Mouse (Mus musculus) ES-Bruce4 (cell line): Measurements from ENCODE around the gene 3830406C13Rik. TPM values are rescaled to one million over a fixed set of nuclear protein-coding genes. Genes with fewer than 3 reads are reported as not detected.

ENCODE experiments used
- H3K27ac ChIP-seq: 2 replicates; pipeline ENCODE4 v1.5.1; 2012; ENCODE audit warnings: low read length, inconsistent platforms; ENCODE audit not compliant: insufficient read depth
- H3K27me3 ChIP-seq: 2 replicates; pipeline ENCODE4 v1.6.1; 2012; ENCODE audit warnings: mild to moderate bottlenecking, low read length, inconsistent platforms; ENCODE audit not compliant: control insufficient read depth, poor library complexity, insufficient read depth, severe bottlenecking
- H3K36me3 ChIP-seq: 2 replicates; pipeline ENCODE4 v1.6.1; 2012; ENCODE audit warnings: inconsistent platforms, mild to moderate bottlenecking, low read length, moderate library complexity; ENCODE audit not compliant: control insufficient read depth, poor library complexity, insufficient read depth, severe bottlenecking
- H3K4me1 ChIP-seq: one replicate; pipeline ENCODE4 v1.8.1; 2011; ENCODE audit warnings: low read length; ENCODE audit not compliant: control insufficient read depth, insufficient read depth
- H3K4me3 ChIP-seq: 2 replicates; pipeline ENCODE4 v1.5.1; 2011; ENCODE audit warnings: low read depth, mild to moderate bottlenecking, low read length
- H3K9ac ChIP-seq: 2 replicates; pipeline ENCODE4 v1.6.1; 2012; ENCODE audit warnings: low read depth, mild to moderate bottlenecking, inconsistent platforms; ENCODE audit not compliant: poor library complexity, severe bottlenecking
- H3K9me3 ChIP-seq: replicated peaks from 2 replicates; pipeline ENCODE4 v1.6.1; 2012; ENCODE audit warnings: mild to moderate bottlenecking, low read length, inconsistent platforms; ENCODE audit not compliant: control insufficient read depth, poor library complexity, insufficient read depth, severe bottlenecking
- CTCF ChIP-seq: IDR thresholded peaks from one replicate; pipeline ENCODE4 v1.8.1; 2011; ENCODE audit warnings: low read depth, low read length
- EP300 ChIP-seq: IDR thresholded peaks from 2 replicates; pipeline ENCODE4 v1.6.1; 2011; ENCODE audit warnings: low read depth, low read length; ENCODE audit not compliant: insufficient read depth
- POLR2A ChIP-seq: IDR thresholded peaks from one replicate; pipeline ENCODE4 v1.8.1; 2011; ENCODE audit warnings: low read length; ENCODE audit not compliant: insufficient read depth
- polyA plus RNA-seq: library from polyadenylated mRNA; stranded (reverse); fragments of >200 nt; gene quantifications from 2 replicates; pipeline ENCODE4 v1.2.4, GENCODE M21; 2011; ENCODE audit warnings: low read depth; ENCODE audit not compliant: missing spikeins, insufficient read depth, insufficient read length

Gene 3830406C13Rik
- polyA plus RNA-seq, 1 experiment: 13.6 TPM

DNA sequence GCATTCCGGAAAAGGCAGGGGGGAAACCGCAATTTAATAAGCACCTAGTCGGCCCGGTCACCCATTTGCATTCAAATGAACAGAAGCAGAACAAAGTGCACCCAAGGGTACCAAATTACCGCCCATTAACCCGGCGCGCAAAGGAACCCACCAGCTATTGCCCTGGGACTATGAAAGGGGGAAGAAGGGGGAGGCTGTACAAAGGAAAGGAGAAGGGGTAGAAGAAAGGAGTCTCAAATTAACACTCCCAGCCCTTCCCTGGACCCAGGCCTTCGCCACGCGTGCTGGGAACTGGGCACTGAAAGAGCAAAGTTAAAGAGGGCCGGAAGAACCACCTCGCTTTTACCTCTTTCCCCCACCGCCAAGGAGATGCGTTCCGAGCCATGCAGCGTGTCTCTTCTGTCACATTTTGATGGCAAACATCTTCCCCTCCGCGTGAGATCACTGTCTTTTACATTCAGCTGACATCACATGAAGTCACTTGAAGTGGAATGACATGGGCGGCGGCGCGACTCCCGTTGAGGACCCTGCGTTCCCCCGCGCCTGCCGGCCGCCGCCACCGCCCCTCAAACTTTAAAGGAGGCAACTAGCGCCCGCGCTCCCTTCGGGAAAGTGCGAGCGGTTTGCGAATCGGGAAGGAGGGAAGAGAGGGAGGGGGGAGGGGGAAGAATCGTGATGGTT, 61.4 kb downstream of the 3830406C13Rik start:
- H3K4me1 ChIP-seq: peaks cover 2% of the 10 kb centered on the region
- no peaks in the 10 kb centered on the region for H3K36me3 ChIP-seq
- no peaks in the 10 kb centered on the region for H3K9me3 ChIP-seq
- no peak overlapping the region for H3K27ac ChIP-seq
- peaks cover 55% of the 10 kb centered on the region for H3K27me3 ChIP-seq
- no peak overlapping the region for H3K9ac ChIP-seq
- TF ChIP-seq POLR2A: no peak
- no peak for TF ChIP-seq CTCF
- TF ChIP-seq EP300: no peak
- peak overlapping the region; percentile 42 for H3K4me3 ChIP-seq

- TF ChIP-seq POLR2A (no peak), CTCF (no peak), EP300 (no peak)
- Histone ChIP-seq H3K9me3 (no peaks in the 10 kb centered on the region), H3K9ac (no peak overlapping the region), H3K36me3 (no peaks in the 10 kb centered on the region), H3K4me1 (peaks cover 2% of the 10 kb centered on the region), H3K4me3 (peak overlapping the region; percentile 42), H3K27me3 (peaks cover 49% of the 10 kb centered on the region), H3K27ac (no peak overlapping the region)
Measured at GRCm38 (mm10) chr14:12346011-12346864, 62.3 kb downstream of the 3830406C13Rik start.

DNA sequence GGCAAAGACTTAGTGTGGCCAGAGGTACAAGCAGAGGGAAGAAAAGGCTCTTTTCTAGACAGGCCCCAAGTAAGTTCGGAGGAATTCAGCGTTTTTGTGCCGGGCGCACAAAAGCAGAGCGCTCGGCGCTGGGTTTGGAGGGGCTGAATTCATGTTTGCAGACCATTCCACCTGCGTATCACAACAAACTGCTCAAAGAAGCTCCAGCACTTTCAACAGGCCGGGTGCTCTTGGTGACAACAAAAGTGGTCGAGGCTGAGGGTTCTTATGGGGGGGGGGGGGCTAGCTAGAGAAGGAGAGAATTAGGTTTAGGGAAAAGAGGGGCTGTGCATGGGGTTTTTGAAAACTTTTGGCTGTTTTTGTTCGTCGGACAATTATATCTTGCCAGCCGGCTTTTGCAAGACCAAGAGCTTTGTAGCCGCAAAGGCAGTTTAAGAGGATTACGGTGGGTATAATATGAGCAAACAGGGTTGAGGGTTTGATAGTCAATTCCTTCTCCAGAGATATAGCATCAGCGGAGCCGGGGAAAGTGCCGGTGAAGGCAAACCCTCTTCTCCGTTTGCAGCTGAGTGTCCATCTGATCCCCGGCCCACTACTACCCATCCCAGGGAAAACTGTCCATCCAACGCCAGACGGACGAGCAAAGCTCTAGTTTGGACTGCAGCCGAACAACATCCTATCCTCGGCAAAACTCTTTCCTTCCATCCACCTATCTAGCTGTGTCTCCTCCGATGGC, 63.1 kb downstream of the 3830406C13Rik start:
- Histone ChIP-seq H3K9ac (no peak overlapping the region), H3K9me3 (no peaks in the 10 kb centered on the region), H3K4me3 (no peak overlapping the region), H3K27ac (no peak overlapping the region), H3K27me3 (peaks cover 48% of the 10 kb centered on the region), H3K4me1 (peaks cover 2% of the 10 kb centered on the region), H3K36me3 (no peaks in the 10 kb centered on the region)
- no peak for TF ChIP-seq CTCF
- TF ChIP-seq POLR2A: no peak
- no peak for TF ChIP-seq EP300

DNA sequence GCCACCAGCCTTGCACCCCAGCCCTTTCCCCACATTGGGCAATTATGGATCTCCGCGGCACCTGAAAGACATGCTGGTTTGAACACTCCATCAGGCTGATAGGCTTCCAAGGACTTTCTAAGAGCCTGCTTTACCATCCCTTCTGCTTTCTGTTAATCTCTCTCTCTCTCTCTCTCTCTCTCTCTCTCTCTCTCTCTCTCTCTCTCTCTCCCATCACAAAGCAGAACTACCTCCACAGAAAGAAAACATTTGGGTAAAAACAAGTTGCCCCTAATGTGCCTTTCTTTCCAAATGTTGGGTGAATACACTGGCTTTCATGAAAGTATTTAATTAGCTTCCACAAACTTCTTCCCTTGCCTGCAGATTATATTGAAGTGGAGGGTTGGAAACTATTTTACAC, 64.1 kb downstream of the 3830406C13Rik start, which contains the start of gene Fezf2:
Gene Fezf2, minus strand, starts transcription at position 101 of the 400 bp plus-strand sequence.
- H3K4me3 ChIP-seq: no peak within 1 kb of the TSS
- no peaks in the 10 kb centered on the region for H3K9me3 ChIP-seq
- no peak within 1 kb of the TSS for H3K27ac ChIP-seq
- H3K9ac ChIP-seq: no peak within 1 kb of the TSS
- TF ChIP-seq EP300: no peak
- no peak for TF ChIP-seq POLR2A
- TF ChIP-seq CTCF: no peak
- peaks cover 2% of the 10 kb centered on the region for H3K4me1 ChIP-seq
- H3K36me3 ChIP-seq: no peaks in the 10 kb centered on the region
- H3K27me3 ChIP-seq: peaks cover 39% of the 10 kb centered on the region

- H3K27me3 ChIP-seq: peaks cover 30% of the 10 kb centered on the region
- peaks cover 2% of the 10 kb centered on the region for H3K4me1 ChIP-seq
- no peaks in the 10 kb centered on the region for H3K36me3 ChIP-seq
- no peak overlapping the region for H3K9ac ChIP-seq
- TF ChIP-seq POLR2A (no peak), EP300 (no peak), CTCF (no peak)
- H3K4me3 ChIP-seq: no peak overlapping the region
- no peak overlapping the region for H3K27ac ChIP-seq
- H3K9me3 ChIP-seq: no peaks in the 10 kb centered on the region
Measured at GRCm38 (mm10) chr14:12349334-12350090, 65.5 kb downstream of the 3830406C13Rik start.
